Mouse (Mus musculus): ENCODE data around the gene Ncl.
A peak's percentile ranks its signal among the peaks of the same experiment; 100 is the strongest.

Ncl gene

DNA sequence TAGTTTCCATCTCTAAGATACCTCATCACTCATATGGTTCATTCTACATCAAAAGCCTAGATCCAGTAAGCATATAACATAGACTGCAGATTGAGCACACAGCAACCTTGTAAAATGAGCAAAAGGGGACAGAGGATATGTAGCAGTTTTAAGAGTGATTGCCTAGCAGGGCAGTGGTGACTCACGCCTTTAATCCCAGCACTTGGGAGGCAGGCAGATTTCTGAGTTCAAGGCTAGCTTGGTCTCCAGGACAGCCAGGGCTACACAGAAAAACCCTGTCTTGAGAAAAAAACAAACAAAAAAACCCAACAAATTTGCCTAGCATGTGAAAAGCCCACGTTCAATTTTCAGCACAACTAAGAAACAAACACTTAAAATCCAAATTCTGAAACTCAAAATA, 5.0 kb downstream of the Ncl start:
- no peaks in the 10 kb centered on the region for H3K27me3 ChIP-seq (ENCODE audit: insufficient read depth, low read length)
- TF ChIP-seq POU5F1 (IDR thresholded peaks at IDR 0.05; ENCODE audit: borderline replicate concordance, low read length) (no peak), NANOG (IDR thresholded peaks at IDR 0.05; ENCODE audit: borderline replicate concordance, low read length) (no peak), CTCF (conservative IDR thresholded peaks at IDR 0.05; ENCODE audit: low read length) (no peak)
- peaks cover 82% of the 10 kb centered on the region for H3K4me1 ChIP-seq (replicated peaks; ENCODE audit: low read depth, low read length)
- H3K36me3 ChIP-seq (ENCODE audit: insufficient read depth, low read length): peaks cover 92% of the 10 kb centered on the region
- H3K4me3 ChIP-seq (replicated peaks; ENCODE audit: low read length): peak overlapping the region; percentile 39; the same call in 1 of the 2 replicates
- H3K9me3 ChIP-seq (ENCODE audit: low read length): no peaks in the 10 kb centered on the region

DNA sequence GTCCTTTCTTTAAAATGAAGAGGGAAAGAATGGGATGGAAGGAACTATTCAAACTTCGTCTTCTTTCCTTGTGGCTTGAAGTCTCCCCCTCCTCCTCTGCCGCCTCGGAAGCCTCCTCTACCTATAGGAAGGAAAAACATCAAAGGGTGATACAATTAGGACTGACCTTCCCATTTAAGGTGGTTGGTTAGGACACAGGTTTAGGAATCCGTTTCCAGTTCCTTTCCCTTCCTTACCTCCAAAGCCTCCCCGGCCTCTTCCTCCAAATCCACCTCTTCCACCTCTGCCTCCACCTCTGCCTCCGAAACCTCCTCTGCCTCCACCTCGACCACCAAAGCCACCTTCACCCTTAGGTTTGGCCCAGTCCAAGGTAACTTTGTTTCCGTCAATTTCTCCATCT, 8.6 kb downstream of the Ncl start:
- Histone ChIP-seq H3K4me3 (replicated peaks; ENCODE audit: low read length) (no peak overlapping the region; the same call in 1 of the 2 replicates), H3K9me3 (ENCODE audit: low read length) (no peaks in the 10 kb centered on the region), H3K36me3 (ENCODE audit: insufficient read depth, low read length) (peaks cover 100% of the 10 kb centered on the region), H3K4me1 (replicated peaks; ENCODE audit: low read depth, low read length) (peaks cover 89% of the 10 kb centered on the region), H3K27me3 (ENCODE audit: insufficient read depth, low read length) (no peaks in the 10 kb centered on the region)
- TF ChIP-seq NANOG (IDR thresholded peaks at IDR 0.05; ENCODE audit: borderline replicate concordance, low read length) (no peak), POU5F1 (IDR thresholded peaks at IDR 0.05; ENCODE audit: borderline replicate concordance, low read length) (no peak), CTCF (conservative IDR thresholded peaks at IDR 0.05; ENCODE audit: low read length) (no peak)

DNA sequence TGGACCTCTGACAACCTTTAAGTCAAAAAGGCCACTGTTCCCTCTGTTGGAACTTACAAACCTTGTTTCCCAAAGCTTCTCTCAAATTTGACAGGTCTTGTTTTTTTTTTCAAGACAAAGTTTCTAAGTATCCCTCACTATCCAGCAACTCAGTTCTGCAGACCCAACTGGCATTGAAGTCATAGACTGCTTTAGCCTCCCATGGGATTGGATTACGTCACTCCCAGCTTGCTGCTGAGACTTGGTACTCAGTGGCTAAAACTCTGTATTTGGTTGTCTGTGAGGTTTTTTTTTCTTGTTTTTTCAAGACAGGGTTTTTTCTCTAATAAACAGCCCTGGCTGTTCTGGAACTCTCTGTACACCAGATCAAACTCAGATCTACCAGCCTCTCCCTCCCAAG, 9.5 kb downstream of the Ncl start:
- Histone ChIP-seq H3K36me3 (ENCODE audit: insufficient read depth, low read length) (peaks cover 100% of the 10 kb centered on the region), H3K4me3 (replicated peaks; ENCODE audit: low read length) (no peak overlapping the region), H3K4me1 (replicated peaks; ENCODE audit: low read depth, low read length) (peaks cover 81% of the 10 kb centered on the region), H3K27me3 (ENCODE audit: insufficient read depth, low read length) (no peaks in the 10 kb centered on the region), H3K9me3 (ENCODE audit: low read length) (no peaks in the 10 kb centered on the region)
- TF ChIP-seq POU5F1 (IDR thresholded peaks at IDR 0.05; ENCODE audit: borderline replicate concordance, low read length) (no peak), CTCF (conservative IDR thresholded peaks at IDR 0.05; ENCODE audit: low read length) (no peak), NANOG (IDR thresholded peaks at IDR 0.05; ENCODE audit: borderline replicate concordance, low read length) (no peak)

DNA sequence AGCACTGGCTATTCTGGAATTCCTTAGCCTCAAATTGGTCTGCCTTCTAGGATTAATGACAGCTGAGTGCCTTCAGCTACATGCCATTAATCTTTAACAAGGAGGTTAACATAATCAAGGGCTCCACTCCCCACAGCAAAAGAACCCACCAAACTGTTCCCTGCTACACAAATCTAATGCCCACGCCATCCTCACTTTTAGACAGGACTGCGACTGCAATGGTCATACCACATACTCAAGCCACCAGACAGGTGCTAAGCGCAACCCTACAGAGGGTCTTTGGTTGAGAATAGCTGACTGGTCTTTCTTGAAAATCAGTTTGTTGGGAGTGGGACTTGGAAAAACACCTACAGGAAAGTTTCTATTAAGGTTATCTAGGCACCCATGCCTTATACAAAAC, 10.0 kb downstream of the Ncl start:
- H3K4me1 ChIP-seq (replicated peaks; ENCODE audit: low read depth, low read length): peaks cover 76% of the 10 kb centered on the region
- H3K4me3 ChIP-seq (replicated peaks; ENCODE audit: low read length): no peak overlapping the region
- TF ChIP-seq POU5F1 (IDR thresholded peaks at IDR 0.05; ENCODE audit: borderline replicate concordance, low read length): no peak
- no peak for TF ChIP-seq CTCF (conservative IDR thresholded peaks at IDR 0.05; ENCODE audit: low read length)
- TF ChIP-seq NANOG (IDR thresholded peaks at IDR 0.05; ENCODE audit: borderline replicate concordance, low read length): no peak
- no peaks in the 10 kb centered on the region for H3K9me3 ChIP-seq (ENCODE audit: low read length)
- H3K36me3 ChIP-seq (ENCODE audit: insufficient read depth, low read length): peaks cover 100% of the 10 kb centered on the region
- no peaks in the 10 kb centered on the region for H3K27me3 ChIP-seq (ENCODE audit: insufficient read depth, low read length)

DNA sequence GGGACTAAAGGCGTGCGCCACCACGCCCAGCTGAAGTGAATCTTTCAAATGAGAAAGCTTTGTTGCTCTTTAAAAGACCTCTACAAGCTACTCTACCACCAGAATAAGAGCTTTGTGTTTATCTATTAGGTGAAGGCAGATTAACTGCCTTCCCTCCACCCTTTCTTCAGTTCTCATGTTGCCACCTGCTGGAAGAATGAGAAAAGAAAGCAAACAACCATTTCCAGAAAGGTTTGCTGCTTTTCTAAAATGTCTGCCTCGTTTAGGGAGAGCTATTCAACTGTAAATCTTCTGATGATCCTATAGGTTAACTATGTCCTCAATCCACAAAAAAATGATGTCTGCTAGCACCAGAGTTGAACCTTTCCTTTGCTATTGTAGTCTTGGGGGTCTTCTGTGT, 10.4 kb downstream of the Ncl start:
- Histone ChIP-seq H3K4me3 (replicated peaks; ENCODE audit: low read length) (no peak overlapping the region), H3K9me3 (ENCODE audit: low read length) (no peaks in the 10 kb centered on the region), H3K4me1 (replicated peaks; ENCODE audit: low read depth, low read length) (peaks cover 72% of the 10 kb centered on the region), H3K27me3 (ENCODE audit: insufficient read depth, low read length) (no peaks in the 10 kb centered on the region), H3K36me3 (ENCODE audit: insufficient read depth, low read length) (peaks cover 100% of the 10 kb centered on the region)
- no peak for TF ChIP-seq POU5F1 (IDR thresholded peaks at IDR 0.05; ENCODE audit: borderline replicate concordance, low read length)
- TF ChIP-seq CTCF (conservative IDR thresholded peaks at IDR 0.05; ENCODE audit: low read length): peak; percentile 24
- TF ChIP-seq NANOG (IDR thresholded peaks at IDR 0.05; ENCODE audit: borderline replicate concordance, low read length): peak; percentile 69

DNA sequence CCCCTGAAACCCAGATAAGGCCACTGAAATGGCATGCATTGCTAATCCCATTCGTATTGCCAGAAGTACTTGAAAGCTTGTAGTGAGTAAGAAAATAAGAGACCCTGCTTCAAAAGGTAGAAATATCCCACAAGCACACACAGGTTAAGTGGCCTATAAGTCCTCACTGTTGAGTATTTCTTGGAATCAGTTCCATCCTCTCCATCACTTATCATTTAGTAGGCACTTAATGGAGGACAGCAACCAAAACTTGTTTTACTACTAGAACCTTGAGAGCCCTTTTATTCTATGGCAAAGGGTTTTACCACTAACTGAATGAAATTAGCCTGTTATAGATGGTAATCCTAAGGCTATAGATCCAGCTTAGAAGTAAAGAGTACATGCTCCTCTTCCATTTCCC, 11.1 kb downstream of the Ncl start:
- Histone ChIP-seq H3K4me1 (replicated peaks; ENCODE audit: low read depth, low read length) (peaks cover 65% of the 10 kb centered on the region), H3K4me3 (replicated peaks; ENCODE audit: low read length) (no peak overlapping the region), H3K27me3 (ENCODE audit: insufficient read depth, low read length) (no peaks in the 10 kb centered on the region), H3K9me3 (ENCODE audit: low read length) (no peaks in the 10 kb centered on the region), H3K36me3 (ENCODE audit: insufficient read depth, low read length) (peaks cover 100% of the 10 kb centered on the region)
- TF ChIP-seq CTCF (conservative IDR thresholded peaks at IDR 0.05; ENCODE audit: low read length) (no peak), POU5F1 (IDR thresholded peaks at IDR 0.05; ENCODE audit: borderline replicate concordance, low read length) (no peak), NANOG (IDR thresholded peaks at IDR 0.05; ENCODE audit: borderline replicate concordance, low read length) (no peak)

DNA sequence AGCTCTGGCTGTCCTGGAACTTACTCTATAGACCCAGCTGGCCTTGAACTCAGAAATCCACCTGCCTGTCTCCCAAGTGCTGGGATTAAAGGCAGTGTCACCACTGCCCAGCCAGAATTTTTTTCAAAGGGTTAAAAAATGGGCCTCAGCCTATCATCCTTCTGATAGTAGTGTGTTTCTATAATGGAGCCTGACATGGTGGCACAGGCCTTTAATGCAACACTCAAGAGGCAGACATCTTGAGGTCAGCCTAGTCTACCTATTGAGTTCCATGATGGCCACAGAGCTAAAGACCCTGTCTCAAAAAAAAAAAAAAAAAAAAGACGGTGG, 11.5 kb downstream of the Ncl start:
- H3K27me3 ChIP-seq (ENCODE audit: insufficient read depth, low read length): no peaks in the 10 kb centered on the region
- no peaks in the 10 kb centered on the region for H3K9me3 ChIP-seq (ENCODE audit: low read length)
- TF ChIP-seq CTCF (conservative IDR thresholded peaks at IDR 0.05; ENCODE audit: low read length): no peak
- no peak for TF ChIP-seq NANOG (IDR thresholded peaks at IDR 0.05; ENCODE audit: borderline replicate concordance, low read length)
- H3K36me3 ChIP-seq (ENCODE audit: insufficient read depth, low read length): peaks cover 100% of the 10 kb centered on the region
- H3K4me1 ChIP-seq (replicated peaks; ENCODE audit: low read depth, low read length): peaks cover 61% of the 10 kb centered on the region
- no peak overlapping the region for H3K4me3 ChIP-seq (replicated peaks; ENCODE audit: low read length)

DNA sequence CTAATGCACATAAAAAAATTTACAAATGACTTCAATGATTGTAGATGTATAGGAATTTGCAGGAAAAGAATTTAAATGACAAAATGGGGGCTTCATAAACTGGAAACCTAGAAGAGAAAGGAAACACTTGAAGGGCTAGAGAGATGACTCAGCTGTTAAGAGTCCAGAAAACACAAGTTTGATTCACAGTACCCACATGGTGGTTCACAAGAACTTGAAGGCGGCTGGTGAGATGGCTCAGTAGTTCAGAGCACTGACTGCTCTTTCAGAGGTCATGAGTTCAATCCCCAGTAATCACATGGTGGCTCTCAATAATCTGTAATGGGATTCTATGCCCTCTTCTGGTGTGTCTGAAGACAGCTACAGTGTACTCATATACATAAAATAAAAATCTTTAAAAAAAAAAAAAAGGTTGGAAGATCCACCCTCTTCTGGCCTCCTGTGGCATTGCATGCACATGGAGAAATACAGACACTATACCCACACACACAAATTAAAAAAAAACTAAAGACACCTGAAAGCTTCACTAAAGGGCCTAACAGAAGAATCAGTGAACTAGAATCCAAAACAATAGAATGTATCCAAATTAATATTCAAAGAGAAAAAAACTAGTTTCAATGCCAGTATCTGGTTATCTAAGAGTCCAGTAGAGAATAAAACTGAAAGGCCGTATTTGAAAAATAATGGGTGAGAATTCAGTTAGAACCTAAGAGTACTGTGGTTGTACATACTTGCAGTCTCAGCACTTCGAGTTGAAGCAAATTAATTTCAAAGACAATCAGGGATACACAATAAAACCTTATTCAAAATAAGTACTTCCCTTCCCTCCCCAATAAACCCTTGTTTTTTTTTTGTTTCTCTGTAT, 12.1 kb downstream of the Ncl start:
- Histone ChIP-seq H3K27me3 (ENCODE audit: insufficient read depth, low read length) (no peaks in the 10 kb centered on the region), H3K4me3 (replicated peaks; ENCODE audit: low read length) (no peak overlapping the region), H3K9me3 (ENCODE audit: low read length) (no peaks in the 10 kb centered on the region), H3K4me1 (replicated peaks; ENCODE audit: low read depth, low read length) (peaks cover 57% of the 10 kb centered on the region), H3K36me3 (ENCODE audit: insufficient read depth, low read length) (peaks cover 94% of the 10 kb centered on the region)
- no peak for TF ChIP-seq NANOG (IDR thresholded peaks at IDR 0.05; ENCODE audit: borderline replicate concordance, low read length)
- TF ChIP-seq POU5F1 (IDR thresholded peaks at IDR 0.05; ENCODE audit: borderline replicate concordance, low read length): no peak
- TF ChIP-seq CTCF (conservative IDR thresholded peaks at IDR 0.05; ENCODE audit: low read length): peak; percentile 42

DNA sequence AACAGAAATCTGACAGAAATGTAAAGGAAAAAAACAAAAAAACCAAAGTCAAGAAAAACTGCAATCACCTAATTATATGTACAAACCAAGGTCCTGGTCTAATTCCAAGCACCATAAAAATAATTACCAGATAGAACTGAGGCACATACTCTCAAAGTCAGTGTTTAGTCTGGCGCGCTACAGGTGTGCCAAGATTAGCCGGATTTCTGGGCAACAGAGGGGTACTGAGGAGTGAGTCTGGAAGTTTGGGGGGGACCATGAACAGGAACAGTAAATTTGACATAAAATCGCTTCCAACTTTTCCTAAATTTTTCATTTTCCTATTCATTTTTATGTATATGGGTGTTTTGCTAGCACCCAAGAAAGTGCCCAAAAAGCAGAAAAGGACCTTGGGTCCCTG, 13.2 kb downstream of the Ncl start:
- Histone ChIP-seq H3K9me3 (ENCODE audit: low read length) (no peaks in the 10 kb centered on the region), H3K4me1 (replicated peaks; ENCODE audit: low read depth, low read length) (peaks cover 45% of the 10 kb centered on the region), H3K36me3 (ENCODE audit: insufficient read depth, low read length) (peaks cover 83% of the 10 kb centered on the region), H3K4me3 (replicated peaks; ENCODE audit: low read length) (no peak overlapping the region), H3K27me3 (ENCODE audit: insufficient read depth, low read length) (no peaks in the 10 kb centered on the region)
- TF ChIP-seq POU5F1 (IDR thresholded peaks at IDR 0.05; ENCODE audit: borderline replicate concordance, low read length) (no peak), NANOG (IDR thresholded peaks at IDR 0.05; ENCODE audit: borderline replicate concordance, low read length) (no peak), CTCF (conservative IDR thresholded peaks at IDR 0.05; ENCODE audit: low read length) (no peak)
